Mouse (Mus musculus) cerebral cortex, adult 2 months (tissue): ENCODE measurements around the gene Fam173b.

Experiments used
- WGBS: fragments of 180-500 bp; shearing (Covaris S2); methylation state at CpG from one replicate; pipeline ENCODE4 v1.1.7; 2018; 5-methylcytosine and 5-hydroxymethylcytosine counted together

Gene Fam173b

DNA sequence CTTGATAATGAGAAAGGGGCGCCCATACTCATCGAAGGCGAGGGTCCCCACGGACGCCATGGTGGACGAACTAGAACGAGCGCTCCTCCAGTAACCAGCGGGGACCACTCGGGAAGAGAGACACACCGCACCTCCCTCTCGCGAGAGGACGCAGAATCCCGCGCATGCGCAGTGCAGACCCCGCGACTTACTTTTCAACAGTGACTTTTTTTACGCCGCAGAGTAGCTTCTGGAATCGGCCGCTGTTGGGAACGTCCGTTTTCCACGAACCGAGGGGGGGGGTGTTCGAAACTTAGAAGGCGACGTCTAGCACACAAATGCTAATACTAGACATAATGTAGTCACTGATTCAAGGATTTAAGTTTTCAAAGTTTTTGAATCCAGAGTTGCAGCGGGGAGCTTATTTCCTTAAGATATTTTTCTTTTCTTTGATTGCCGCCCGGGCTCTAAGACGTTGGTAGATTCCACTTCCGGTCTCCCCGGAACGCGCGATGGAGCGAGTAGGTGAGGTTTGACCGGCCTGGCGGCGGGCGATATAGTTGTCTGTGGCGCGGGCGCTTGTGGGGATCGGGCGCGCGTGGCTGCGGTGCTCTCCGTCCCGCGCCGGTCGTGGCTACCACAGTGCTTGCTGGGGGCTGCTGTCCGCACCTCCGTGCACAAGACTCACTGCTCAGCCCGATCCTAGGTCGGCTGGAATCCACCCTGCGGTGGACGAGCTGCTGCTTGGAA lies at the start of gene Fam173b, which contains the start of gene Cct5:
Fam173b (plus strand) TSS at position 207 of the 729 bp plus-strand sequence.
Cct5 (minus strand) TSS at position 159 of the 729 bp plus-strand sequence.
- under 1% methylated on average over 63 of the region's 63 CpGs for WGBS

- 92% methylated on average over 2 of the region's 2 CpGs for WGBS
These were observed 46.8 kb upstream of the Fam173b start for GRCm38 (mm10) chr15:31554855-31555254.

DNA sequence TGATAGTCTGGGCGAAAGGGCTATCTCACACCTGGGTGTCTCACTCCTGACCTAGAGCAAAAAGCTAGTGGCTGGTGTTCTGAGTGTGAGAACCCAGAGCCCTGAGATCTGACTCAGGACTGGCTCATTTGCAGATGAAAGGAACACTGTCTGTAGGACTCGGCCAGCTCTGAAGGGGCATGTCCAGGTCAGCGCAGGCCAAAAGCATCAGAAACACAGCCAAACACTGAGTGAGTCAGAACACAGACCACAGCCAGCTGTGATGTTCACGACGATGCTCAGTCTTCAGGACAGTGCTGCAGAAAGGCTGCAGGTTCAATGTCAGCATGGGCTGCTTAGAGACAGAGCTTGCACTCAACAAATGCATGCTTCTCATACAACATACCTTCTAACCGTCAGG lies 40.3 kb upstream of the Fam173b start:
- WGBS, result 82% methylated on average over 6 of the region's 6 CpGs

DNA sequence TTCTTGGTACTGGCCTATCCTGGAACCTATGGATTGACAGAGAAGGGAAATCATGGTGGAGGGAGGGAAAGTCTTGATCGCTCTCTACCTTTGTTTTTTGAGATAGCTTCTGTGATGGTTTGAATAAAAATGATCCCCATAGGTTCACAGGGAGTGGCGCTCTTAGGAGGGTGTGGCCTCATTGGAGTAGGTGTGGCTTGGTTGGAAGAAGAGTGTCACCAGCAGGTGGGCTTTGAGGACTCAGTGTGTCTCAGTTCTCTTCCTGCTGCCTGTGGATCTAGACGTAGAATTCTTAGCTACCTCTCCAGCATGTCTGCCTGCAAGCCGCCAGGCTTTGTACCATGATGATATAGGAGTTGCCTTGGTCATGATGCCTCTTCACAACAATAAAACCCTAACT lies 39.7 kb upstream of the Fam173b start:
- 98% methylated on average over 4 of the region's 4 CpGs for WGBS

DNA sequence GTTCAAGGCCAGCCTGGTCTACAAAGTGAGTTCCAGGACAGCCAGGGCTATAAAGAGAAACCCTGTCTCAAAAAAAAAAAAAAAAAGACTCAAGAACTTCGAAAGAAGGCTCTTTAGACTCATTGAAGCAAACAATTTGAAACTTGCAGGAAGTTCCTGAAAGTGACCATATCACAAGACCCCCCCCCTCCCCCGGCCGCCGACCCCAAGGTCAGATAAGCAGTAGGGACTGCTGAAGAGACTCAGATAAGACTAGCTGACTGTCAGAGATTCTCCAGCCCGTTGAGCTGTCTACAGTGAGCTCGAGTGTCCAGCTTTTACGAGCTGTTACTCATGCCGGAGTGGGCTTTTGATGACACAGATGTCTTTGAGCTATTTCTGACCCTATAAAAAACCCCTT lies 38.8 kb upstream of the Fam173b start:
- WGBS, result 90% methylated on average over 8 of the region's 8 CpGs

DNA sequence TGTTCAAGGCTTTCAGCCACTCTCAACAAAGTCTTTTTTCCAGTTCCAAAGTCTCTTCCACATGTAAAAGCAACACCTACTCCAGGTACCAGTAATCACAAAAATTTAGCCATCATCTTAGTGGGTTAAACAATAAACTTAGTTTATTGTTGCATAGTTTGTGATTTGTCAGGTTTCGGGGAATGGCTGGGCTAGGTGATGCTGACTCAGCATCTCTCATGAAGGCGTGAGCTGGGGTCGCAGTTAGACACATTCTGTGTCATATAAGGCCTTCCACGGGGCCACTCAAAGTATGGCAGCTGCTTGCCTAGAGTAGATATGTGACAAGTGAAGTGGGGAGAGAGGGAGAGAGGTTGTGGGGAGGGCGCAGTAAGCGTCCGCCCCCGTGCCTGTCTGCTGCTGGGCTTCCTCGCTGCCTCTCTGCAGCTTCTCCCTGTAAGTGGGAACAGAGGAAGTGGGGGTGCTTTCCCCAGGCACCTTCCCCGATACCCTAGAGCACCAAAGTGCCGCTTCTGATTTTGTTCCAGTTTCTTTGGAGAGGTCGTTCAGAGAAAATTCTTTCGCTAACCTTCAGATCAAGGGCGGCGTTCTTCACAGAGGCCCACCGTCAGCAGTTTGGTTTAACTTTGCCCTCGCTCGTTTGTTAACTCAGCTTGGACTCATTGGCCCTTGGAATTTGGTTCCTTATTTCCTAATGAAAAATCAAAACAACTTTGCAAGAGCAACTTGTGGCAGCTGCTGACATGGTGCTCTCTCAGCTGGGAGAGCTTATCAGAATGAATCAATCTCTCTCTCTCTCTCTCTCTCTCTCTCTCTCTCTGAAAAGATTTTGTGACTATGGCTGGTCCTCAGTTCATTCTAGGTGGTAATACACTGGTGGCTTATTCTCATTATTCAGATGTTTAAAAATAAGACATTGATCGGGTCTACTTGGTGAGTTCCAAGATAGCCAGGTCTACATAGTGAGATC lies 37.8 kb upstream of the Fam173b start:
- 70% methylated on average over 19 of the region's 19 CpGs for WGBS

GRCm38 (mm10) chr15:31565184-31565583 lies 36.5 kb upstream of the Fam173b start, which contains the start of gene Cmbl:
Gene Cmbl (plus strand): TSS chr15:31565389.
- WGBS, result 63% methylated on average over 5 of the region's 5 CpGs

GRCm38 (mm10) chr15:31565786-31566185 lies 35.9 kb upstream of the Fam173b start:
- 77% methylated on average over 1 of the region's 1 CpGs for WGBS

GRCm38 (mm10) chr15:31567431-31567830 lies 34.2 kb upstream of the Fam173b start:
- 74% methylated on average over 7 of the region's 7 CpGs for WGBS

GRCm38 (mm10) chr15:31568581-31568996 lies 33.1 kb upstream of the Fam173b start:
- WGBS, result 39% methylated on average over 12 of the region's 12 CpGs

DNA sequence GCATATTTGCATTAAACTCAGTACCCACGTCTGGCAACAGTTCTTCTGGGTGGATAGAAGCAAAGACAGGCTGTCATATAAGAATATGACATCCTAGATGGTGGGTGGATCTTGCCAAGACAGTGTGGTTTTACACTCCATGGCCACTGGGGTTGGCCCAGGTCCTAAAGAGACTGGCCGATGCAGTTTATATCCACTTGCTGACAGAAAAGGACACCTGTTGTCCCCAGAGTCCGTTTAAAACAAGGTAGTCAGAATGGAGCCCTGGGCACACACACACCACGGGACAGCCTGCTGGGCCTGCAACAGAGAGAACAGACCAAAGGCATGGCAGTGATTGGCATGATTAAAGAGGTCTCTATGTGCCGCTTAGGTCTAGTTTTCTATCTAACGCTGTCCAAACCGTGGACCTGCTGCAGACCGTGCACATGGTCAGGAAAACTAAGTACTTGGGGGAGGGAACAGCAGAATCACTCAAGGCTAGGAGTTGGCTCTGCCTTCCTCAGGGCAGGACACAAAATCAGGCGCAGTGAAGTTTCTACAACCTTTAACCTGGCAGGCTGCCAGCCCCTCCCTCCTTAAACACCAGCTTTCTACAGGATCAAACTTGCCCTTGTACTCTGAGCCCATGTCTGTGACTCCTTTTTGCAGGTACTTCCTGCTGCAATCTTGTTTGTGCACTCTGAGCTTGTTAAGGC lies 32.2 kb upstream of the Fam173b start:
- WGBS, result 60% methylated on average over 9 of the region's 9 CpGs

DNA sequence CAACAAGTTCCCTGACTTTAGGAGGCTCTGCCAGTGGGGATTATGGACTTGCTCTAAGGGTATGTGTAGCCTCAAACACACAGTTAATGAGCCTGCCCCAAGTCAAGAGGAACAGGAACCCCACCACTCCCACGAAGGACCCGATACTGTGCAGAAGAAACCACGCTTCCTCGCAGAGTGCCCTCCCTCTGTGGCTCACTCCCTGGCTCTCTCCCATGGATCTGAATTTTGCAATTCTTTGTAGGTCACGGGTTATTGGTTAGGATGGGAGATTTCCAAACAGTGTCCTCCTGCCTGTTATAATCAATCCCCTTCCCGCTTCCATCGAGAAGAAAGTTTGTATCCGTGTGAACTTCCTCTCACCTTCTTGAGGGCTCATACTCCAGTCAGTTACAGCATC lies 30.7 kb upstream of the Fam173b start:
- 89% methylated on average over 8 of the region's 8 CpGs for WGBS

GRCm38 (mm10) chr15:31571906-31572722 lies 29.5 kb upstream of the Fam173b start:
- WGBS, result 52% methylated on average over 16 of the region's 16 CpGs

DNA sequence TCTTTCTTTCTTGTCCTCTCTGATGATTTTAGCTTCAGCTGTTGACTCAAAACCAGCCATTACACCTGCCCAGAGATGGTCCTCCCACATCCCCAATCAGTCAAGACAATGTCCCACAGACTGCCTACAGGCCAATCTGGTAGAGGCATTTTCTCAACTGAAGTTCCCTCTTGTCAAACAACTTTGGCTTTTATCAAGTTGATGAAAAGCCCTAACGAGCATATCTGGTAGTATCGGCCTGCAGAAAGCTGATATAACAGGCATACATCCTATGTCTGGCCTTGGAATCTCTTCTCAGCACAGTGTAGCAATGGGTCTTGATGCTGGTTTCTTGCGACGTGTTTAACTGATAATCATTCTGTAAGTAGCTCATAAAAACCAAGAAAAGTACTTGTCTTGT lies 28.4 kb upstream of the Fam173b start:
- 91% methylated on average over 4 of the region's 4 CpGs for WGBS

DNA sequence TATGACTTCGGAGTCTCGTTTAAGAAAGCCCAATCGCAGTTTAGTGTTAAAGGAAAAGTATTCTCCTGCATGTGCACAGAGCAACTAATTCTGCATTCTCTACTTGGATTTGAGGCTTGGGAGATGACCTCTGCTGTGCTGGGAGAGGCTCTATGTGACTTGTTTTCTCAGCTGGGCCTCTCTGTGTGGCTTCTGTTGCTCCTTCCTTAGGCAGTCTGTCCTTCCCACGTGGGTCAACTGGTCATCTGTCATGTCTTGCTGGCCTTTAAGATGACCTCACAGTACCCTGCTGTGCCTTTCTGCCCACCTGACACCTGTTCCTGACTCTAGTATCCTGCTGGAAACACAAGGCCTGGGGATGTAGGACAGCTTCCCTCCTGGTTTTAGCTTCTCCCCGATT lies 25.6 kb upstream of the Fam173b start:
- WGBS, result 74% methylated on average over 5 of the region's 5 CpGs

GRCm38 (mm10) chr15:31581086-31581485 lies 20.6 kb upstream of the Fam173b start:
- over 99% methylated on average over 2 of the region's 2 CpGs for WGBS

- 90% methylated on average over 13 of the region's 13 CpGs for WGBS
These were observed 18.2 kb upstream of the Fam173b start for GRCm38 (mm10) chr15:31583304-31584085.

- 61% methylated on average over 7 of the region's 7 CpGs for WGBS
These were observed 16.4 kb upstream of the Fam173b start for GRCm38 (mm10) chr15:31585238-31585637.

GRCm38 (mm10) chr15:31586088-31586487 lies 15.6 kb upstream of the Fam173b start:
- 66% methylated on average over 5 of the region's 5 CpGs for WGBS

- WGBS, result 1% methylated on average over 4 of the region's 4 CpGs
These were observed 15.1 kb upstream of the Fam173b start for GRCm38 (mm10) chr15:31586519-31586918.
